Mouse (Mus musculus): ENCODE measurements around the gene Arl6ip5. TPM values are rescaled to one million over a fixed set of nuclear protein-coding genes. Genes with fewer than 3 reads are reported as not detected.
"Not testable (repeated sequence)": the region's sequence is repeated elsewhere in the genome, so short reads cannot be mapped to it uniquely, and the experiment has no call there.

Gene Arl6ip5
- total RNA-seq, 2 experiments from 2014 or later = 160 to 162 TPM

GRCm38 (mm10) chr6:97263750-97264149 lies 53.3 kb downstream of the Arl6ip5 start:
- DNase-seq (ENCODE audit: extremely low spot score in 1 of 2, low spot score in 2 of 2); intact Hi-C loops (cut with DNase I): not testable (repeated sequence)

DNA sequence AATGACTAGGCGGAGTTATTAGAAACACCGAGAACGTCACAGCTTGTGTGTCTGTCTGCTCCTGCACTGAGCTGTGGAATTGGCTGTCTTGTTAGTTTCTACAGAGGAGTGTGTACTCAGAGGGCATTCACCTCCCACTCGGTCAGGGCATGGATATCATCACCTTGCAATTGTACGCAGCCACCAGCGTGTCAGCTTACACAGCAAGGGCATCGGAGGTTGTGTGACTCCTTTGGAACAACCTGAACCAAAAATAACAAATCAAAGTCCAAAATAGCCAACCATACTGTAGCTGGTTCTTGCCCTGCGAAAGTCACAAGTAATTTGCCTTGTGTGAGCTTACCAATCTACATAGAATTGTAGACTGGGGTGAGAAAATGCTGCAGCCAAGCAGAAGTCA lies 54.8 kb downstream of the Arl6ip5 start:
- DNase-seq (ENCODE audit: extremely low spot score in 1 of 2, low spot score in 2 of 2) = no peak
- intact Hi-C loops (cut with DNase I) = no loop called here

- intact Hi-C loops (cut with DNase I) = no loop called here
- DNase-seq (ENCODE audit: extremely low spot score in 1 of 2, low spot score in 2 of 2) = no peak
Observed at GRCm38 (mm10) chr6:97265705-97266104, 55.2 kb downstream of the Arl6ip5 start.

DNA sequence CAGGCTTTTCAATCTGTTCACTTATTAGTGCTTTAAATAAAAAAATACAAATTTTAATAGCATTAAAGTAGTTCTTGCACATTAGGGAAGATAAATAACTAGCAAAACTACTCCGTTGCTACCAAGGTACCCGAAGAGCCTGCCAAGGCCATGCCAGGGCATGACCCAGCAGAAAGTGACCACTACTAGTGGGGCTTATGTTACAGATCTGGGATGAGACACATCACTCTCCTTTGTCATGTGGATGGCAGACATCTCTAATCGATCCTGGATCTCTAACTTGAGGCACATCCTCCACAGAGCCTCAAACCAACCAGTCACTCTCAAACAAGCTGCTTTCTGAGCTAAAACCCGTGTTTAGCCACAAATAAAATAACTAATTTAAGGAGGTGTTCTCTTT lies 56.2 kb downstream of the Arl6ip5 start:
- intact Hi-C loops (cut with DNase I) = no loop called here
- DNase-seq (ENCODE audit: extremely low spot score in 1 of 2, low spot score in 2 of 2) = no peak

- no peak for DNase-seq (ENCODE audit: extremely low spot score in 1 of 2, low spot score in 2 of 2)
- intact Hi-C loops (cut with DNase I) = no loop called here
Observed at GRCm38 (mm10) chr6:97267132-97267531, 56.6 kb downstream of the Arl6ip5 start.

GRCm38 (mm10) chr6:97269596-97269995 lies 59.1 kb downstream of the Arl6ip5 start:
- no peak for DNase-seq (ENCODE audit: extremely low spot score in 1 of 2, low spot score in 2 of 2)
- intact Hi-C loops (cut with DNase I) = no loop called here

DNA sequence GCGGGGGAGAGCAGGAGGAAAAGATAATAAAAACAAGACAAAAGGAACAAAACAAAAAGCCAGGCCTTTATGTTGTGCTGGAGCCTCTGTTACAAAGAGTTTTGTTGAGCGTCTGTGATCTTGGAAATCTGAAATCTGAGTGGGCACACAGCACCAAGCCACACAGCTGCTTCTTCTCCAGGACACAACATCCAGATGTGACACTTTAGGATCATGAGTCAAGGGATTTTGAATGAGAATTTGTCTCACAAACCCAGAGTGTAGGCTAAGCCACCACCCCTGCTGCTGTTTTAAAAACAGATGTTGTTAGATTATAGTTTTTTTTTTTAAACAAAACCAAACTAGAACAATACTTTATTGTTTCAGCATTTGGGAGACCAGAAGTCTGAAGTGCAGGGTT lies 61.9 kb downstream of the Arl6ip5 start:
- intact Hi-C loops (cut with DNase I) = loop anchor here (10.0 kb wide), 1 partner anchor 732 kb away; no protein-coding TSS in a partner anchor
- no peak for DNase-seq (ENCODE audit: extremely low spot score in 1 of 2, low spot score in 2 of 2)

DNA sequence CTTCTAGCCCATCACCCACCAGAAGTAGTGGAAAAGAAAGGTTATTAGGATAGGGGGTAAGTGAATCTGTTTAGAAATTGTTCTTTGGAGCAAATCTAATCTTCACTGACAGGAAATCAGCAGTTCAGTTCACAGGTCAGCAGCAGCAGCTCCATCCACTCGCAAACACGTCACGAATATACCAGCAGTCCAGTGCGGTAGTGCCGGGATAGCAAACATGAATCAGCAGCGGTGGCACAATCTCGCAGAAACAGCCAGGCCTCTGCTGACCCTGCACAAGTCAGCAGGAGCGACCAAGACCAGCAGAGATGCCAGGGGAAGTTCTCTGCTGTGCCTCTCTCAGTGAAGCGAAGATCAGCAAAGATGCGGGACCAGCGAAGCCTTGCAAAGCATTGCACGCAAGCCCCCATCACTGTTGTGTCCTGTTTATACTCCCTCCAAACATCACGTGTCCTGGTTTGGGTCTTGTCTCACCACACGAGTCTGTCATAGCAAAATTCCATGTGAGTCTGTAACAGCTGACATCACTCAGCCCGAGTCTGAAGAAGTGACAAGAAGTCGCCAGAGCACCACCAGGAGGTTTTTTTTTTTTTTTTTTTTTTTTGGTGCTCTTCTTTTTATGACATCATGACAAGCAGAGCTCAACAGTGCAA lies 62.7 kb downstream of the Arl6ip5 start:
- DNase-seq (ENCODE audit: extremely low spot score in 1 of 2, low spot score in 2 of 2) = no peak
- intact Hi-C loops (cut with DNase I) = loop anchor here (10.0 kb wide), 1 partner anchor 732 kb away; no protein-coding TSS in a partner anchor

DNA sequence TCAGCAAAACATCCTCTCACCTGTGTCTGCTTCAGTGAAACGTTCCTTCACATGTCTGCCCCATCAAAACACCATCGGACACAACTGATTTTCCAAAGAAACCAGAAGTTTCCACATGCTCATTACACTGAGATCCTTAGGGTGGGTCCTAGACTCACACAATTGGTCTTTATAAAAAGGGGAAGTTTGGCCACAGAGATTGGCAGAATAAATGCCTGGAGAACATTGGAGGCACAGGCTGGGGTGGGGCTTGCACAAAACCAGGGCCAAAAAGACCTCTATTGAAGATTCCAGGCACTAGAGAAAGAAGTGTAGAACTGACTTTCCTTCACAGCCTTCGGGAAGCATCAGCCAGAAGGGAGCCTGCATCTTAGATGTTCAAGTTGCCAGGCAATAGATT lies 63.3 kb downstream of the Arl6ip5 start:
- intact Hi-C loops (cut with DNase I) = loop anchor here (10.0 kb wide), 1 partner anchor 731 kb away; no protein-coding TSS in a partner anchor
- no peak for DNase-seq (ENCODE audit: extremely low spot score in 1 of 2, low spot score in 2 of 2)

GRCm38 (mm10) chr6:97275760-97276159 lies 65.3 kb downstream of the Arl6ip5 start:
- no peak for DNase-seq (ENCODE audit: extremely low spot score in 1 of 2, low spot score in 2 of 2)
- intact Hi-C loops (cut with DNase I) = loop anchor here (5.0 to 10.0 kb wide), 3 partner anchors 142 to 729 kb away; no protein-coding TSS in a partner anchor

DNA sequence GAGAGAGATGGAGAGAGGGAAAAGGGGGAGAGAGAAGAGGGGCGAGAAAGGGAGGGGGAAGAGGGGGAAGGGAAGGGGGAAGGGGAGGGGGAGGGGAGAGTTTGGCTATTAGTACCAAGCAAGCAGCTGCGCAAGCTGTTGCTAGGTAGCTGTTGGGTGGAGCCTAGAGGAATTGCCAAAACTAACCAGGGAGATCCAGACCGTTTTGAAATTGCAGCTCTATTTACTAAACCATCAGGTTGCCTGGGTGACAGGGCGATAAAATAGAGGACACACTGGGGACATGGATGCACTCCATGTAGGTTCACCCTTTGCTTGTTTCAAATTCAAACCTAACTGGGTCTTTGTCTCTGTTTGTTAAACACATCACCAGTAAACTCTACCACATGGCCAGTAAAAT lies 65.9 kb downstream of the Arl6ip5 start:
- DNase-seq (ENCODE audit: extremely low spot score in 1 of 2, low spot score in 2 of 2) = no peak
- intact Hi-C loops (cut with DNase I) = loop anchor here (5.0 to 10.0 kb wide), 3 partner anchors 141 to 728 kb away; no protein-coding TSS in a partner anchor

GRCm38 (mm10) chr6:97276890-97277497 lies 66.5 kb downstream of the Arl6ip5 start:
- no peak for DNase-seq (ENCODE audit: extremely low spot score in 1 of 2, low spot score in 2 of 2)
- intact Hi-C loops (cut with DNase I) = loop anchor here (5.0 to 10.0 kb wide), 3 partner anchors 140 to 728 kb away; no protein-coding TSS in a partner anchor

GRCm38 (mm10) chr6:97278014-97278787 lies 67.7 kb downstream of the Arl6ip5 start:
- DNase-seq (ENCODE audit: extremely low spot score in 1 of 2, low spot score in 2 of 2) = peak; percentile 64 to 76

GRCm38 (mm10) chr6:97278878-97279277 lies 68.4 kb downstream of the Arl6ip5 start:
- intact Hi-C loops (cut with DNase I) = loop anchor here (2.0 to 10.0 kb wide), 4 partner anchors 138 to 726 kb away; no protein-coding TSS in a partner anchor
- no peak for DNase-seq (ENCODE audit: extremely low spot score in 1 of 2, low spot score in 2 of 2)

More at GRCm38 (mm10) chr6:97278014-97278787, 67.7 kb downstream of the Arl6ip5 start:
- intact Hi-C loops (cut with DNase I) = loop anchor here (2.0 to 10.0 kb wide), 4 partner anchors 139 to 727 kb away; no protein-coding TSS in a partner anchor

Other genes with a start within 250 kb of the Arl6ip5 start
- under 1 TPM; 0.62 to 0.93 TPM for gene Fam19a4, start 150.3 kb upstream of the Arl6ip5 start, total RNA-seq (2021)
- gene Eogt, start 61.5 kb upstream of the Arl6ip5 start, total RNA-seq (2021) = 10 to 100 TPM; 31.4 to 36.6 TPM
- gene Tmf1, start 31.6 kb upstream of the Arl6ip5 start, total RNA-seq (2021) = 10 to 100 TPM; 52.1 to 53.4 TPM
- 10 to 100 TPM; 62.8 to 64.4 TPM for gene Uba3, start 5.0 kb upstream of the Arl6ip5 start, total RNA-seq (2021)
- gene Lmod3, start 42.1 kb downstream of the Arl6ip5 start, total RNA-seq (2021) = under 1 TPM; 0.87 to 0.94 TPM